Mouse (Mus musculus): ENCODE measurements around the gene Nav2.
A peak's percentile ranks its signal among the peaks of the same experiment; 100 is the strongest.

Gene Nav2

GRCm38 (mm10) chr7:49487347-49487746 lies 578.8 kb downstream of the Nav2 start:
- DNase-seq (ENCODE audit: low spot score), result no peak

GRCm38 (mm10) chr7:49488493-49489087 lies 580.1 kb downstream of the Nav2 start:
- no peak for DNase-seq (ENCODE audit: low spot score)

GRCm38 (mm10) chr7:49490814-49491213 lies 582.3 kb downstream of the Nav2 start:
- DNase-seq (ENCODE audit: low spot score), result peak; percentile 41

- no peak for DNase-seq (ENCODE audit: low spot score)
Observed at GRCm38 (mm10) chr7:49492622-49493021, 584.1 kb downstream of the Nav2 start.

- peak; percentile 37 for DNase-seq (ENCODE audit: low spot score)
Observed at GRCm38 (mm10) chr7:49493210-49493609, 584.7 kb downstream of the Nav2 start.

GRCm38 (mm10) chr7:49494654-49495053 lies 586.1 kb downstream of the Nav2 start:
- DNase-seq (ENCODE audit: low spot score), result peak; percentile 58

- DNase-seq (ENCODE audit: low spot score), result no peak
Observed at GRCm38 (mm10) chr7:49496111-49496510, 587.6 kb downstream of the Nav2 start.

- DNase-seq (ENCODE audit: low spot score), result no peak
Observed at GRCm38 (mm10) chr7:49496766-49497425, 588.4 kb downstream of the Nav2 start.

- DNase-seq (ENCODE audit: low spot score), result no peak
Observed at GRCm38 (mm10) chr7:49497426-49497892, 588.9 kb downstream of the Nav2 start.

DNA sequence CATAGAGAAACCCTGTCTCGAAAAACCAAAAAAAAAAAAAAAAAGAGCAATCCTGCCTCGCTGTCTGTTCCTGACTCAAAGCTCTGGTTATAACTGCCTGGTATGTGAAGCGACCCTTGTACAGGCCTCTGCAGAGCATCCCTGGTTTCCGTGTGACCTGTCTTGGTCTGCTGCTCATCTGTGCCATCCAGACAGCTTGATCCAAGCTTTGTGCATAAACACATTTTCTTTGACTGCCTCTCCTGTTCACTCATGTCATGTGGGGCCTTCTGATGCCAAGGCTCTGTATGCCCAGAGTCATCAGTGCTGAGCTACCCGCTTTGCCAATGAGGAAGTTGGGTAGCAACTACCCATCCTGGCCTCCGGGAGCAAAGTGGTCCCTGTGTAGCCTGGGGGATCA lies 591.1 kb downstream of the Nav2 start:
- no peak for DNase-seq (ENCODE audit: low spot score)

GRCm38 (mm10) chr7:49500916-49501315 lies 592.4 kb downstream of the Nav2 start:
- DNase-seq (ENCODE audit: low spot score), result no peak

- no peak for DNase-seq (ENCODE audit: low spot score)
Observed at GRCm38 (mm10) chr7:49503419-49503818, 594.9 kb downstream of the Nav2 start.

DNA sequence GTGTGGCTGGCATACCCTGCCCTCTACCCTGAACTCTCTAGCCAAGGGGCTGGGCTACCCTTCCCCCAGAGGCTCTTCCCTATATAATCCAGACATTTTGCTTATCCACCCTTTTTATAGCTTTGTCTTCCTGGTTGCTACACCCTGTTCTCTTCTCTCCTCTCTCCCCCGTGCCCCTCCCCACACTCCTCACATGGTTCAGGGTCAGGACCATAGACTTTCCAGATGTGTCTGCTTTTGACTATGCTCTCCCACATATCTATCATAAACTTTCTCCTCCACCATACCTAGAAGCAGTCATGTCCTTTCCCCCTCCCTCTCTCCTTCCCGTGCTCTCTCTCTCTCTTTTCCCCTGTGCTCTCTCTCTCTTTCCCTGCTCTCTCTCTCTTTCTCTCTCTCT lies 595.4 kb downstream of the Nav2 start:
- no peak for DNase-seq (ENCODE audit: low spot score)

- DNase-seq (ENCODE audit: low spot score), result no peak
Observed at GRCm38 (mm10) chr7:49504297-49504696, 595.8 kb downstream of the Nav2 start.

- no peak for DNase-seq (ENCODE audit: low spot score)
Observed at GRCm38 (mm10) chr7:49505024-49505423, 596.5 kb downstream of the Nav2 start.

GRCm38 (mm10) chr7:49506085-49506820 lies 597.7 kb downstream of the Nav2 start:
- no peak for DNase-seq (ENCODE audit: low spot score)

DNA sequence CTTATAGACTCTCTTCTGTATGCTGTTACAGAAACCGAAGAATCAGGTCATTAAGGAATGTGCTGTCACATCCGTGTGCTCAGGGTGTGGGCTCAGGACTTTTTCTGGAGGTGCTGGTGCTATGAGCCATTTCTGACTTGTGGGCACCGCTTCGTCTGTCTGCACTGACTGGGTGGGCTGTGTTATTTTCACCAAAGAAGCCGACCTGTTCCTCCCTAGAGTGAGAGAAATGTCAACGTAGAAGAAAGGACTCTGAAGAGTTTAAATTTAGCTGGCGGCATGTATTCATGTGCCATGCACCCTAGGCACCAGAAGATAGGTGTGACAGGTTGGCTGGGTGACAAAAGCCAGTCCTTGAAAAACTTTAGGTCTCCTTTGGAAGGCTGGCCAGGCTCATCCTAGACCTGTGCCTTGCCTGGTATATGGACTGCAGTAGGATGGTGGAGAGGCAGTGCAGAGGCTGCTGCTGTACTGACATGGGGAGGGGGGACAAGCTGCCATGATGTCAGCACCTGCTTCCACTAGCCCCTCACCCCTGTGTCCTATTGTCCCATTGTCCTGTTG lies 599.5 kb downstream of the Nav2 start:
- no peak for DNase-seq (ENCODE audit: low spot score)

- no peak for DNase-seq (ENCODE audit: low spot score)
Observed at GRCm38 (mm10) chr7:49511820-49512453, 603.4 kb downstream of the Nav2 start.

DNA sequence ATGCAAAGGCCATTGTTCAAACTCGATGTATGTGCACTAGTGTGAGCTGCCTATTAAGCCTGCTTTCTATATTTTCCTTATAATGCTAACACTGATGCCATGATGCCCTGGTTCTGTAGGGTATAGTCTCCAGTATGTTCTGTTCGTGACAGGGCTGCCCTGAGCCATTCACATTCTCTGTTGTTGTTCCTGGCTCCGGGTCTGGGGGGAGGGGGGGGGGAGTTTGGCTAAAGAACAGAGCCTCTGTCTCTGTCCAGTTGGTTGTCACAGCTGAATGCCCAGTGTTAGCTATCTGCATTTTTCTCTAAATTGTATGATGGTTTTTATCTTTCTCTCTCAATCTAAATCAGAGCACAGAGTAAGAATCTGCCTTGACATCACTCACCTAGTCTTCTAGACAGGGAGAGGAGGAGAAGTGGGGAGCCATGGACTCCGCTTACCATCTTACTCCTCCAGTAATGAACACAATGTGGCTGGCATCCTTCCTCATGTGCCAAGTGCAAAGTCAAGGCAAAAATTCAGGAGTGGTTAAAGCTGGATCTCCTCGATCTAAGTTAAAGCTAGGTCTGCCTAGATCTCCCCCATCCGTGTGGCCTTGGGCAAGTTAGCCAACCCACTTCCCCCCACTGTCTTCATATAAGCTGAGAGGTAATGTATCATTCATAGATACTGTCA lies 605.4 kb downstream of the Nav2 start:
- DNase-seq (ENCODE audit: low spot score), result no peak

DNA sequence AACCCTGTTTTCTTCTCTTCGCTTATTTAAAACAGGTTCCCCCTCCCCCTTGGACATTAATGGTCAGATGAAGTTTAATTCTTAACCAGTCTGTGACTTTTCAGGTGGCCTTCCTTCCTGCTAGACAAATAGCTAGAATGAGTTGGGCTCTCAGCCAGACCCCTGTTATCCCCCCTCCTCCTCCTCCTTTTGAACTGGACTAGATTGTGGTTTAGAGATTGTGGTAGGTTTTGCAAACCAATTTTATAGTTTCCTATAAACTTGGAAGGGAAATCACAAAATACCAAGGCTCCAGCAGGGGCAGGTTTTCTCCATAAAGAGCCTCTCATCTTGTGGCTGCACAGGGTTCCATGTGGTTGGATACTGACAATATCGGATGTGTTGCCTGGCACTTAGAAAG lies 606.5 kb downstream of the Nav2 start:
- no peak for DNase-seq (ENCODE audit: low spot score)

GRCm38 (mm10) chr7:49520504-49520903 lies 612.0 kb downstream of the Nav2 start:
- no peak for DNase-seq (ENCODE audit: low spot score)

- no peak for DNase-seq (ENCODE audit: low spot score)
Observed at GRCm38 (mm10) chr7:49521349-49521748, 612.8 kb downstream of the Nav2 start.

Measured in layer of hippocampus, adult 11-12 months (tissue).